Mouse (Mus musculus) ES-Bruce4 (cell line): ENCODE measurements around the gene Casp7.

ENCODE experiments used
- CTCF ChIP-seq: IDR thresholded peaks from one replicate; pipeline ENCODE4 v1.8.1; 2011; ENCODE audit warnings: low read depth, low read length
- EP300 ChIP-seq: IDR thresholded peaks from 2 replicates; pipeline ENCODE4 v1.6.1; 2011; ENCODE audit warnings: low read depth, low read length; ENCODE audit not compliant: insufficient read depth
- POLR2A ChIP-seq: IDR thresholded peaks from one replicate; pipeline ENCODE4 v1.8.1; 2011; ENCODE audit warnings: low read length; ENCODE audit not compliant: insufficient read depth

- TF ChIP-seq CTCF (no peak), POLR2A (no peak), EP300 (no peak)
These were observed 4.9 kb downstream of the Casp7 start for GRCm38 (mm10) chr19:56401864-56402263.
